Mouse (Mus musculus) lung, adult 2 months (tissue): ENCODE measurements at regions not wholly inside any gene's neighbourhood (a gene's known extent, or its start where the extent isn't known, plus 50 kb on each side); places are given as distances from the start of the nearest gene placed in this dataset.

Source experiments
- DNase-seq: peaks from one replicate; pipeline ENCODE4 v3.0.0; 2022
- H3K4me1 ChIP-seq: fragments of 200-500 bp; 2 replicates; pipeline ENCODE4 v1.6.1; 2011; ENCODE audit warnings: low read length; ENCODE audit not compliant: control insufficient read depth, insufficient read depth
- H3K4me3 ChIP-seq: fragments of 200-500 bp; replicated peaks from 2 replicates; pipeline ENCODE3; 2011; ENCODE audit warnings: low read depth, mild to moderate bottlenecking, control low read depth, low read length; ENCODE audit errors: extremely low read depth
- CTCF ChIP-seq: fragments of 200-500 bp; IDR thresholded peaks from 2 replicates; pipeline ENCODE4 v1.5.1; 2011; ENCODE audit warnings: mild to moderate bottlenecking, low read length, control low read depth; ENCODE audit not compliant: insufficient read depth
- POLR2A ChIP-seq: fragments of 200-500 bp; IDR thresholded peaks from 2 replicates; pipeline ENCODE4 v1.6.1; 2011; ENCODE audit warnings: low read depth, mild to moderate bottlenecking, control low read depth, low read length, borderline replicate concordance; ENCODE audit errors: extremely low read depth
- WGBS: fragments of 180-500 bp; shearing (Covaris S2); methylation state at CpG from one replicate; pipeline ENCODE4 v1.1.7; 2018; 5-methylcytosine and 5-hydroxymethylcytosine counted together

DNA sequence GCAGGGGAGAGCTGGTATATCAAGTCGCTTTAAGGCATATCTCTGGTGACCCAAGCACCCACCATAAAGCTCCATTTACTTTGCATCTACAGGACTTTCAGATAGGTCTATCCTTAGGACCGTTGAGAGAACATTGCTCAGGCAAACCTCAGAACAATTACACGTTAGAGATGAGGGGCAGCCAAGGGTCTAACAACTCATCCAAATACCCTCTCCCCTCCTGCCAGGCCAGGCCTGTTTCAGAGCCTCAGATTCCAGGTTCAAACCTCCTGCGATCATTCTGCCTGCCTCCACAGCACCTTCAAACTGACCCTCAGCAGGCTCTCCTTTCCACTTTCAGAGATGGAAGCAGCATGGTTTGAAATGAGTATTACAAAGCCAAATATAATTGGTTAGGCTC, 331.0 kb upstream of the Zfp637 start:
- TF ChIP-seq CTCF = no peak
- TF ChIP-seq POLR2A = no peak
- Histone ChIP-seq H3K4me3 (no peak overlapping the region), H3K4me1 (no peaks in the 10 kb centered on the region)
- DNase-seq = no peak
- WGBS = 84% methylated on average over 4 of the region's 4 CpGs

DNA sequence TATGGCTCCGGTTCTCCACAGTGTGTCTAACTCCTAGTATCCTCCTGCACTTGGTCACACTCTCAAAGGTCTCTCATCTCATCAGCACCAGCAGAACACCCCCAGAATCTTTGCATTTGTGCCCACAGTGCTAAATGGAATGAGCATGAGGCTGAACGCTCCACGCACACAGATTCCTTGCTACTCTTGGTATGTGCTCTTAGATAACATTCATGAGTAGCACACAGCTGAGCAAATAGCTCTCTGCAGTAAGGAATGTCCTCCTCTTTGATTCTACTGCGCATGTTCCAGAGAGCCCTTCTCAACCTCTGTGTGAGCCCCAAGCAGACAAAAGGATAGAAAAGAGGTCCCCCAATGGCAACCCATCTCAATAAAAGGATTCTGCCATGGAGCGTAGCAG, 326.1 kb upstream of the Zfp637 start:
- 75% methylated on average over 5 of the region's 5 CpGs for WGBS
- no peak overlapping the region for H3K4me3 ChIP-seq
- no peak for DNase-seq
- no peak for TF ChIP-seq POLR2A
- no peak for TF ChIP-seq CTCF
- H3K4me1 ChIP-seq = no peaks in the 10 kb centered on the region

DNA sequence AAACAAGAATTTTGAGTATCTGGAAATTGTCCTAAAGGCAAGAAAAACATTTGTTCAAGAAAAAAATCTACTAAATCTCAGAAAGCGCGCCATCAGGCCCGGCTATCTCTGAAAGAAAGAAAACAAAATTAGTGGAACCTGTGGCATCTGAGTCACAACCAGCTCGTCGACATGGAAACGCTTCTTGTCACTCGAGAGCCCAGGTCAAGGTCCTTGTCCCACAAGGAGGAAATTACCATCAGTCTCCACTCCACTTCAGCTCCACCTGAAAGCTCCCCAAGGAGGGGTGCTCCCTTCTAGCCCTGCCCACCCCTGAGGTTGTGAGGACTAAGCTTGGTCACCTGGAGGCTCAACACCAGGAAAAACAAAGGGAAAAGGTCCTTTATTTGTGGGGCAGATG, 324.1 kb upstream of the Zfp637 start:
- H3K4me3 ChIP-seq = no peak overlapping the region
- WGBS = 59% methylated on average over 7 of the region's 7 CpGs
- no peaks in the 10 kb centered on the region for H3K4me1 ChIP-seq
- no peak for DNase-seq
- TF ChIP-seq CTCF (no peak), POLR2A (no peak)

DNA sequence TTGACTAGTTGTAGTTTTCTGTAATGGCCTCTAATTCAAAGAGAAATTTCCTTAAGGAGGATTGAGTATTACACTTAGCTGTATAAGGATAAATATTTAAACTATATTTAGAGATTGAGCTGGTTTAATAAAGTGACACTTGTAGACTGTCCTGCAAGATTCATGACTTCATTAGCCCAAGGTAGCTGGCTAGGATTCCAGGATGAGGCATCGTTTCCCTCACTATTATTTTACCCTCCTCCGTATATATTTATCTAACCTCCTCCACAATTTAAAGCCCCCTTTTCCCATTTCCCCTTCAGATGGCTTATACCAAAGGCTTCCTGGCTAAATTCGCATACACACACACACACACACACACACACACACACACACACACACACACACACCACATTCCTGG, 322.0 kb upstream of the Zfp637 start:
- no peaks in the 10 kb centered on the region for H3K4me1 ChIP-seq
- 40% methylated on average over 3 of the region's 3 CpGs for WGBS

DNA sequence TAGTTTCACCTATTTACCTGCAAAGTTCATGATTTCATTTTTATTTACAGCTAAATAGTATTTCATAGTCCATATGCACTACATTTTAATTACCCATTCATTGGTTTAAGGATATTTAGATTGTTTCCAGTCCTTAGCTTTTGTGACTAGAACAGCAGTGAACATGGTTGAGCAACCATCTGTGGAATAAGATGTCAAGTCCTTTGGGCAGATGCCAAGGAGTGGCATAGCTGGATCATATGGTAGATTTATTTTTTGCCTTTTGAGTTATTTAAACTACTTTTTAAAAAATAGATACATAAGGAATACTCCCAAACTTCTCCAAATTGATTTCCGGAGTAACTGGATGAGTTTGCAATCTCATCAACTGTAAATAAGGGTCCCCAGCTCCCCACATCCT, 321.5 kb upstream of the Zfp637 start:
- no peak for DNase-seq
- WGBS = 97% methylated on average over 1 of the region's 1 CpGs
- H3K4me1 ChIP-seq = no peaks in the 10 kb centered on the region
- TF ChIP-seq CTCF (no peak), POLR2A (no peak)
- H3K4me3 ChIP-seq = no peak overlapping the region

More for the DNA sequence above, 322.0 kb upstream of the Zfp637 start:
- DNase-seq = no peak
- no peak for TF ChIP-seq CTCF
- TF ChIP-seq POLR2A = no peak
- H3K4me3 ChIP-seq = no peak overlapping the region

DNA sequence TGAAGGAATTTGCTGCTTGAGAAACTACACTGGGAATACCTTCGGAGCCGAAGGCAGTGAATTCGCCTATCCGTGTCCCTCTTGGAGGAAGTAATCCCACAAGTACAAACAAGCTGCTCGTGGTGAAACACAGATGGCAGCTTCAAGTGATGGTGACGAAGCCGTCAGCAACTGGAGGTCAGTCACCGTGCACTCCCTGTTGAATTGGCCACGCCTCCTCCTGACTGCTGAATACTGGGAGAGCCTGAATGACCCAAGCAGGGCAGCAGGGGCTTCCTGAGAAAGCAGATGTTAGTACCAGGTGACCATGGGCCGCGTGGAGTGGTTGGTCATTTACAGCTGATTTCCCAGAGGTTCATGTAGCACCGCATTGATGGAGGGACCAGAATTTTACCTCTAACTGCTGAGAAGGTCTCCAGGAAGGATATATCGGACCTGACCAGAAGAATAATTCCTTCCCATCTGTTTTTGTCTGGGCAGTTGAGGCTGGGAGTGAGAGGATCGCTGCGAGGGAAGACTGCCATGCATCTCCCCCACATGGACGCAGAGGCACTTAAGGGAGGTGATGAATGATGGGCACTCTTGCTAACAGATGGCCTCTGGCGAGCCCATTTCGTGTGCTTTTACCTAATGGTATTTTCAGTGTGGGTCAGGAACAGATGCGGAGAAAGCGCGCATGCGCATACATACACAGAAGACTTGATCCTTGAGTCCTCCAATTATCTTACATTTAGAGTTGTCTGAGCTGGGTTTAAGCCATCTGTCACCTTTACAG, 314.6 kb upstream of the Zfp637 start:
- DNase-seq = no peak
- Histone ChIP-seq H3K4me3 (no peak overlapping the region), H3K4me1 (peaks cover 2% of the 10 kb centered on the region)
- WGBS = 58% methylated on average over 22 of the region's 22 CpGs
- TF ChIP-seq CTCF (no peak), POLR2A (no peak)

DNA sequence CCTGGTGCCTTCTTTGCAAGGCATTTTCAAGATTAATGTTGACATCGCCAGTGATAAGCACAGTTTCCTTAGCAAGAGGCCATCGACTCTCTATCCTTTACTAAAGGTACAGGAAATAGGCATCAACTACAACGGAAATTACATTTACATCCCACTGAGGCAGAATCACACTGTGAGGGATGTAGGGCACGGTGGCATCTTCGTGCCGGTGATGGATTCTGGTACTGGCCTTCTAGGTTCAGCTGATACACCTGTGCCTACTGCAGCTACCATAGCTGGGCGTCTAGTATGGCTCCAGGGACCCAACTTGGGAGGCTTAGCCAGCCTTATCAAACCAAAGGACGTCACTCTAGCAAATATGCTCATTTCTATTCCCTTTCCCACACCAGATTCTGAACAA, 313.5 kb upstream of the Zfp637 start:
- TF ChIP-seq POLR2A (no peak), CTCF (no peak)
- Histone ChIP-seq H3K4me3 (no peak overlapping the region), H3K4me1 (peaks cover 2% of the 10 kb centered on the region)
- no peak for DNase-seq
- 54% methylated on average over 8 of the region's 8 CpGs for WGBS

DNA sequence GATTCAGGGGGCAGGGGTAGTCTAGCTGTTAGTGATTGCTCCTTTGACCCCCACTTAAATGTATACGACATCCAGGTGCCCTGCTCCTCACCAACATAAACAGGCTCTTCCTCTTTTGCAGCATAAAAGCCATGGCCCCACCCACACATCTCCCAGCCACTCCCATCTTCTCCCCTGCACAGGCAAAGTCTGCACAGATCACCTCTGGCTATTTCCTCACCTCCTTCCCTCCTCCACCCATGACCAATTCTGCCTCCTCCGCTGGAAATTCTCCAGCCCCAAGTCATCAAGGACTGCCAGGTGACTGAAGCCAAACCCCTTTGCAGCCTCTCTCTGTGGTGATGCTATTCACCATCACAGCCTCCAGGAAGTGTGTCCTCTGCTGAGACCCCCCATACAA, 306.8 kb upstream of the Zfp637 start:
- no peak overlapping the region for H3K4me3 ChIP-seq
- no peak for DNase-seq
- H3K4me1 ChIP-seq = no peaks in the 10 kb centered on the region
- WGBS = 64% methylated on average over 2 of the region's 2 CpGs
- no peak for TF ChIP-seq CTCF
- no peak for TF ChIP-seq POLR2A

DNA sequence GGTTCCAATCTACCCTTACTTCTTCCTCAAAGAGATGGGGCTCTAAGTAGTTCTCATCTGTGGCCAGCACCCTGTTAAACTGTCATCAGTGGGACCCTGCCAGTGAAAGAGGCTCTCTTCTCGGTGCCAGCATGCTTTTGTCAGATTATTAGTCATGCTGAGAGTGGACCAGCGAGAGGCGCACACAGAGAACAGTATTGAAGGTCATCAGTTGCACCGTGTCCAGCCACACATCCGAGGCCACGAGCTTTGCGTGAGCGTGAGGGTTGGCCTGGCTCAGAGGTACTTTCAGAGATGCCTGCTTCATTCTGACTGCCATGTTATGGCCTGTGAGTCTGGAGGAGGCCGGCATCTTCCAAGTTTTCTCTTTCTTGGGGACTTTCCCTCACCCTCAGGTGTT, 306.0 kb upstream of the Zfp637 start:
- WGBS = 71% methylated on average over 9 of the region's 9 CpGs
- TF ChIP-seq POLR2A (no peak), CTCF (no peak)
- Histone ChIP-seq H3K4me3 (no peak overlapping the region), H3K4me1 (no peaks in the 10 kb centered on the region)
- DNase-seq = no peak

DNA sequence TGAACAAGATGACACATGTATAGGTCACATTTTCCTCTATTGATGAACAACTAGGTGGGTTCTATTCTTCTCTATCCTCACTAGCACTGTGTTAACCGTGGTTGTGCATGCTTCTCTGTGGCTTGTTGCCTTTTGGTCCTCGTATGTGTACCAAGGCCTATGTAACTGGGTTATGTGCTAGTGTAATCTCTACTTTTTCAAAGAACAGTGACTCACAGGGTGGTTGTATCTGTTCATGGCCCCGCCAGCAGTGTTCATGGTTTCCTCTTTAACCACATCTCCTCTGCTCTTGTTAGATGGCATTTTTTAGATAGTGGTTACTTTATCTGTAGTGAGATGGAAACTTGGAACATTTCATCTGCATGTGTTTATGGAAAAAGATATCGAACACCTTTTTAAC, 304.9 kb upstream of the Zfp637 start:
- no peak overlapping the region for H3K4me3 ChIP-seq
- 84% methylated on average over 4 of the region's 4 CpGs for WGBS
- TF ChIP-seq POLR2A = no peak
- no peak for TF ChIP-seq CTCF
- no peaks in the 10 kb centered on the region for H3K4me1 ChIP-seq
- DNase-seq = no peak

DNA sequence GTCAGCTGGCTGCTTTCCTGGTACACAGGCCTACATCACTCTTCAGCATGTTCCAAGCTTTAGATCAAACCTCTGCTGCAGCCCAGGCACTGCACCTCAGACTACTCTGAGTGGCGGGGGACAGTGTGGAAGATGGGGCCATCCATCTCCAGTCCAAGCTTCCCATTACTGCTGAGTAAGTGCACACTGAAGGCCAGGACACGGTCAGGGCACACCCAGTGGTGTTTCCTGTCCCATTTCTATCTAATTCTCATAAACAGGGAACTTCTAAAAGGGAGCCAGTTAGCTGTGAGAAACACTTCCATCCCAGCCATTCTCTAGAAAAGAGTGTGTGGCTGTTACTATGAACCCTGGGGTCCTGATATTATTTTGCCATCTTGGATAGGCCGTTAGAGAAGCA, 298.5 kb upstream of the Zfp637 start:
- 61% methylated on average over 3 of the region's 3 CpGs for WGBS
- peaks cover 3% of the 10 kb centered on the region; the same call in 1 of the 2 replicates for H3K4me1 ChIP-seq
- TF ChIP-seq POLR2A (no peak), CTCF (no peak)
- DNase-seq = no peak
- no peak overlapping the region for H3K4me3 ChIP-seq
